Mouse (Mus musculus): ENCODE results near the gene Acad10.

DNA sequence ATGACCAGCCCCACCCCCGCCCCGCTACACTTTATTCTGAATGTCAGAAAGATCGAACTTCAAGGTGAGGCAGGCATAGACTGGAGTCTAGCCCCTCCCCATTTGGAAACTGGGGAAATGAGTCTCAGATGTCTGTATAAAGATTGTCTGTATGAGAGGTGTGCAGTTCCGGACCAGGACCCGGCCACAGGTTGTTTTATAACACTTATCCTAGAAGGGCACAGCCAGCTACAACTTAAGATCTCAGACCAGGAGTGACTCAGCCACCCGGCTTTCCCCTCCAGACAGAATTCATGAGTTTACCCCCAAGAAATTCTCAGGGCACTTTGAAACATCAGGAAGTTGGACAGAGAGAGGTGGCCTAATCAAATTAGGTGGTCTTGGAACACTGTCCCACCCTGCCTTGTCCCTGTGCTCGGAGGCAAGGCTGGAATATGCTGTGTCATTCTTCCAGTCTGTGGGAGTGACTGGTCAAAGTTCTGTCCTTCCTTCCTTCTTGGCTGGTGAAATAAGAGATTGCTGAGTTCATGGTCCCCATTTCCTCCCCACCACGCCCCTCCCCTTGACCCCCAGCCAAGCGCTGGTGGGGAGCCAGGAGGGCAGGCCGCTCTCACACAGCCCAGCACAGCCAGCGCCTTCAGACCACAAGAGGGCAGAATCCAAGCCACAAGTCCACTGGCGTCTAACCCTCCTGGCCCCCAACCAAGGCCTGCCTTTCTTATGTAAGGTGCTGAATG is 76.4 kb downstream of the Acad10 start:
- TF ChIP-seq CTCF (conservative IDR thresholded peaks at IDR 0.05 in 1 of 2, IDR thresholded peaks at IDR 0.05 in 1 of 2; ENCODE audit: low read depth in 2 of 2, low read length in 2 of 2) (peak in 1 of 2 experiments; percentile 63; a peak in 2 of 4 replicates), TCF12 (IDR thresholded peaks at IDR 0.05; ENCODE audit: low read depth, low read length) (no peak), HCFC1 (IDR thresholded peaks at IDR 0.05; ENCODE audit: low read depth, low read length) (no peak), POLR2A (IDR thresholded peaks at IDR 0.05; ENCODE audit: low read depth, low read length) (no peak), JUN (IDR thresholded peaks at IDR 0.05; ENCODE audit: insufficient read depth, low read depth, low read length) (no peak)

All from CH12.LX (cell line).